Mouse (Mus musculus) ES-E14 (cell line): ENCODE results near the gene Fau.

ENCODE experiments used
- CHD2 ChIP-seq: IDR thresholded peaks from 2 replicates; pipeline ENCODE4 v1.6.1; 2014; ENCODE audit warnings: mild to moderate bottlenecking, low read depth, low read length, inconsistent platforms
- HCFC1 ChIP-seq: IDR thresholded peaks from 2 replicates; pipeline ENCODE4 v1.6.1; 2012; ENCODE audit warnings: low read length, inconsistent platforms, borderline replicate concordance; ENCODE audit not compliant: insufficient read depth
- MAFK ChIP-seq: IDR thresholded peaks from 2 replicates; pipeline ENCODE4 v1.6.1; 2014; ENCODE audit warnings: mild to moderate bottlenecking, low read depth, low read length, inconsistent platforms; ENCODE audit not compliant: insufficient read depth
- ZC3H11A ChIP-seq: IDR thresholded peaks from 2 replicates; pipeline ENCODE4 v1.6.1; 2012; ENCODE audit warnings: low read depth, mild to moderate bottlenecking, inconsistent platforms, low read length, borderline replicate concordance
- ZNF384 ChIP-seq: IDR thresholded peaks from 2 replicates; pipeline ENCODE4 v1.6.1; 2012; ENCODE audit warnings: low read depth, low read length, inconsistent platforms

DNA sequence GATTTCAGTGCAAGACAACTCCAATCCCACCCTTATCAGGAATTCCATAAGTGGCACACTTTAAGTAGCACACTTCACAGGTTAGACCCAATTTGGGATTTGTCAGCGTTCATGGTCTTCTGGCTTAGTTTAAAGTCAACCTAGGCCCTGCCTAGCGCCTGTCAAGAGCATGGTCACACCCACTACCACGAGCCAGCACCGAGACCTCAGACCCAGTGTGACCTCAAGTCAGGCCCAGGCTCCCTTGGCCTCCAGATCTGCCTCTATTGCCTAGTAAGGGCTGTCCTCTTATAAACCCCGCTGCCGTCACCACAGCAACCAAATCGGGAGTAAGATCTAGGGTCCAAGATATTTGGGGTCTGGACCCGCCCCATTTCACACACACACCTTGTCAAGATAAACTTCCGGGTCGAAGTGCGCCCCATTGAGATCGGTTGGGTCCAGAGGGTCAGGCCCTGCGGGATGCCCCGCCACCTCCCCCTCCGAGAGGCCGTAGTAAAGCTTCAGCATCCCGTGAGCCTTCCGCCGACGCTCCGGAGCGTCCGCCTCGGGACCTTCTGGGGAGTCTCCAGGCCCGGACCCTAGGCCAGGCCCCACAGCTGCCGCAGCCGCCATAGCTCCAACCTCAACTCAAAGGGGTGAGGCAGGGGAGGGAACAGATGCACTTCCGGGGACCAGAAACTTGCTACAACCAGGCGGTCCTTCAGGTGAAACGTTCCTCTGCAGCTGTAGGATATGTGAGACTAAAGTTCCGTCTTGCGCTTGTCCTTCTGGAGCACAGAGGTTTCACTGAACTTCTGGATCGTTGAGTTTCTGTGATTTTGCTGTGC is 19.1 kb downstream of the Fau start, which contains the start of gene Vps51:
- no peak for TF ChIP-seq MAFK
- TF ChIP-seq CHD2 = peak; percentile 87
- TF ChIP-seq HCFC1 = peak; percentile 89
- peak; percentile 53; the same call in 1 of the 2 replicates for TF ChIP-seq ZNF384
- no peak for TF ChIP-seq ZC3H11A
